Comparison of ENCODE assay signal across 8 mouse cellular contexts in the genomic region with DNA sequence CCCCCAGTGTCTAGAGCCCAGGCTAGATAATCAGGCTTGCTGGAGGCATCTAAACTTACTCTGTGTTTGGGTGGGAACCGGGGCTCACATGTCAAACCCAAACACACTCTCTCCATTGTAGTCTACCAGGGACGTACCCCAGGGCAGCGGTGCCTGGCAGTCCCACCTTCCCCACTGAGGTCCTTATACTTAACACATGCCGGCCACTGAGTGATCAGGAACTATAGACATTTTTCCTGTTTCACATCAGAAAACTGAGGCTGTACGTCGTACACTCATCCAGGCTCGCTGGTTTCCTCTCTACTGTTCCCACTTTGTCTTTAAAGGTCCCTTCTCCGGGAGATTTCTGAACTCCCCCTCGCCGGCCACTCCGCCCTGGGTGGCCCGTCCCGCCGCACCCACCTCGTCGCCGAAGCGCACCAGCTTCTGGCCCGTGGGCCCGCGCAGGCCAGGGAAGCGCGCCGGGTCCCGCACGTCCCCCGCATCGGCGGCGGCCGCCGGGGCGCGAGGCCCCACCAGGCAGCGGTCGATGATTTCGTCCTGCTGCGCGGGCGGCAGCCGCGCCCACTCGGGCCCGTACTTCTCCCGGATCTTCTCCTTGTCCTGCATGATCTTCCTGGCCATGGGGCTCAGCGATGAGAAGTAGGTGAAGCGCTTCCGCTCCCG. TPM values are rescaled to one million over a fixed set of nuclear protein-coding genes. Genes with fewer than 3 reads are reported as not detected.
DNase-seq lines count a peak whose midpoint lies in the region; ATAC-seq lines count a peak whose summit lies in the region.

No protein-coding gene starts in this region.

- peak overlapping the region; percentile 95 for H3K27ac ChIP-seq in heart, embryonic 16.5 days (ENCODE audit: low read length)
- H3K27ac ChIP-seq in liver, embryonic 15.5 days (replicated peaks): peak overlapping the region; percentile 78
- H3K27ac ChIP-seq in stomach, embryonic 16.5 days (ENCODE audit: low read length): peak overlapping the region; percentile 91

- peaks cover 48% of the 10 kb centered on the region for H3K4me1 ChIP-seq in heart, embryonic 16.5 days (ENCODE audit: control insufficient read depth, insufficient read depth, low read length)
- H3K4me1 ChIP-seq in liver, embryonic 15.5 days (replicated peaks): peaks cover 60% of the 10 kb centered on the region
- H3K4me1 ChIP-seq in stomach, embryonic 16.5 days (ENCODE audit: control insufficient read depth, insufficient read depth, low read length): peaks cover 47% of the 10 kb centered on the region

- peak overlapping the region; percentile 100 for H3K9ac ChIP-seq in heart, embryonic 16.5 days (ENCODE audit: low read length)
- H3K9ac ChIP-seq in liver, embryonic 15.5 days: peak overlapping the region; percentile 87
- H3K9ac ChIP-seq in stomach, embryonic 16.5 days (ENCODE audit: low read length): peak overlapping the region; percentile 98

- H3K4me3 ChIP-seq in heart, embryonic 16.5 days (ENCODE audit: low read length): peak overlapping the region; percentile 96
- H3K4me3 ChIP-seq in liver, embryonic 15.5 days (replicated peaks): peak overlapping the region; percentile 88
- H3K4me3 ChIP-seq in stomach, embryonic 16.5 days (replicated peaks; ENCODE audit: low read length): peak overlapping the region; percentile 95

- DNase-seq in cerebellum, adult 8-10 months: peak; percentile 25
- no peak for DNase-seq in cerebellum, adult 18-20 months
- DNase-seq in 3T3-L1 (ENCODE audit: low read depth, low spot score): peak; percentile 50
- DNase-seq in c-Kit-positive CD71-positive TER-119-negative erythroid progenitor cells, embryonic 14.5 days (ENCODE audit: low read depth): peak; percentile 22
- no peak for DNase-seq in ovary, postnatal 36 days (ENCODE audit: low spot score)

- no peaks in the 10 kb centered on the region for H3K9me3 ChIP-seq in heart, embryonic 16.5 days (replicated peaks; ENCODE audit: control insufficient read depth, low read length)
- no peaks in the 10 kb centered on the region for H3K9me3 ChIP-seq in liver, embryonic 15.5 days (replicated peaks)
- no peaks in the 10 kb centered on the region for H3K9me3 ChIP-seq in stomach, embryonic 16.5 days (replicated peaks; ENCODE audit: control insufficient read depth, low read length)

- no peaks in the 10 kb centered on the region for H3K27me3 ChIP-seq in heart, embryonic 16.5 days (ENCODE audit: control insufficient read depth, insufficient read depth, low read length)
- H3K27me3 ChIP-seq in liver, embryonic 15.5 days: peaks cover 2% of the 10 kb centered on the region; the same call in 1 of the 2 replicates
- no peaks in the 10 kb centered on the region for H3K27me3 ChIP-seq in stomach, embryonic 16.5 days (ENCODE audit: control insufficient read depth, insufficient read depth, low read length)

- under 1% methylated on average over 48 of the region's 49 CpGs for WGBS in heart, embryonic 16.5 days
- under 1% methylated on average over 49 of the region's 49 CpGs for WGBS in liver, embryonic 15.5 days (ENCODE audit: insufficient replicate concordance)
- WGBS in stomach, embryonic 16.5 days: under 1% methylated on average over 49 of the region's 49 CpGs

- H3K4me2 ChIP-seq in heart, embryonic 16.5 days (ENCODE audit: low read depth, low read length): peak overlapping the region; percentile 66
- peak overlapping the region; percentile 98 for H3K4me2 ChIP-seq in liver, embryonic 15.5 days
- peak overlapping the region; percentile 72 for H3K4me2 ChIP-seq in stomach, embryonic 16.5 days (ENCODE audit: low read depth, low read length)

- ATAC-seq in heart, embryonic 16.5 days (replicated peaks; ENCODE audit: extremely low read depth, insufficient read depth, low FRiP score): peak; percentile 10
- ATAC-seq in liver, embryonic 15.5 days (ENCODE audit: insufficient read depth): peak; percentile 25
- ATAC-seq in stomach, embryonic 16.5 days (ENCODE audit: insufficient read depth, low FRiP score): peak; percentile 6

- H3K36me3 ChIP-seq in heart, embryonic 16.5 days (ENCODE audit: control insufficient read depth, insufficient read depth): no peaks in the 10 kb centered on the region
- 0 out of 2 replicates have a peak, but pooled peaks cover 3% of the 10 kb centered on the region for H3K36me3 ChIP-seq in liver, embryonic 15.5 days (replicated peaks)
- H3K36me3 ChIP-seq in stomach, embryonic 16.5 days (ENCODE audit: control insufficient read depth, insufficient read depth, low read length): no peaks in the 10 kb centered on the region

RNA-seq across cellular contexts. Expression of gene 2310022B05Rik, which starts 0.6 kb away (rescaled TPM):
- 39.3 and 47.7 TPM in 2 replicates for polyA plus RNA-seq in heart, embryonic 16.5 days (2015; fragmentation: Nextera tagmentation; extraction: Ambion mirVana)
- 5.5 and 6.5 TPM in 2 replicates for polyA plus RNA-seq in liver, embryonic 15.5 days (2015; fragmentation: Nextera tagmentation; extraction: Ambion mirVana)
- 23.3 and 23.5 TPM in 2 replicates for polyA plus RNA-seq in stomach, embryonic 16.5 days (2015; fragmentation: Nextera tagmentation; extraction: Ambion mirVana)

RNA-seq across cellular contexts. Expression of gene Ttc13, which starts 59.2 kb away (rescaled TPM):
- polyA plus RNA-seq in heart, embryonic 16.5 days (2015; fragmentation: Nextera tagmentation; extraction: Ambion mirVana): 27.5 and 28.2 TPM in 2 replicates
- polyA plus RNA-seq in liver, embryonic 15.5 days (2015; fragmentation: Nextera tagmentation; extraction: Ambion mirVana): 18.3 and 18.4 TPM in 2 replicates
- polyA plus RNA-seq in stomach, embryonic 16.5 days (2015; fragmentation: Nextera tagmentation; extraction: Ambion mirVana): 35.1 and 41.9 TPM in 2 replicates

RNA-seq across cellular contexts. Expression of gene Arv1, which starts 59.4 kb away (rescaled TPM):
- polyA plus RNA-seq in heart, embryonic 16.5 days (2015; fragmentation: Nextera tagmentation; extraction: Ambion mirVana): 15.8 and 16.0 TPM in 2 replicates
- 4.9 and 5.3 TPM in 2 replicates for polyA plus RNA-seq in liver, embryonic 15.5 days (2015; fragmentation: Nextera tagmentation; extraction: Ambion mirVana)
- polyA plus RNA-seq in stomach, embryonic 16.5 days (2015; fragmentation: Nextera tagmentation; extraction: Ambion mirVana): 17.2 and 19.0 TPM in 2 replicates

Comparison
In these comparisons a context has a peak if more than half of its experiments do, and no peak if none do; other contexts are left out.
1. DNase-seq: peak in cerebellum, adult 8-10 months (single experiment), 3T3-L1 (single experiment) and c-Kit-positive CD71-positive TER-119-negative erythroid progenitor cells, embryonic 14.5 days (single experiment); none in cerebellum, adult 18-20 months (0 of 2) and ovary, postnatal 36 days (single experiment).
2. Peak in every context shown above with its lines, with median percentiles within 50 percentile points of each other: ATAC-seq, H3K27ac ChIP-seq, H3K4me2 ChIP-seq, H3K4me3 ChIP-seq and H3K9ac ChIP-seq.